Mouse (Mus musculus) forelimb bud, embryonic 11.5 days (tissue): ENCODE results near the gene Tiparp.

Experiments
- DNase-seq: peaks from one replicate; pipeline ENCODE4 v3.0.0-alpha.2; 2012; ENCODE audit warnings: low read depth, low spot score

Gene Tiparp

DNA sequence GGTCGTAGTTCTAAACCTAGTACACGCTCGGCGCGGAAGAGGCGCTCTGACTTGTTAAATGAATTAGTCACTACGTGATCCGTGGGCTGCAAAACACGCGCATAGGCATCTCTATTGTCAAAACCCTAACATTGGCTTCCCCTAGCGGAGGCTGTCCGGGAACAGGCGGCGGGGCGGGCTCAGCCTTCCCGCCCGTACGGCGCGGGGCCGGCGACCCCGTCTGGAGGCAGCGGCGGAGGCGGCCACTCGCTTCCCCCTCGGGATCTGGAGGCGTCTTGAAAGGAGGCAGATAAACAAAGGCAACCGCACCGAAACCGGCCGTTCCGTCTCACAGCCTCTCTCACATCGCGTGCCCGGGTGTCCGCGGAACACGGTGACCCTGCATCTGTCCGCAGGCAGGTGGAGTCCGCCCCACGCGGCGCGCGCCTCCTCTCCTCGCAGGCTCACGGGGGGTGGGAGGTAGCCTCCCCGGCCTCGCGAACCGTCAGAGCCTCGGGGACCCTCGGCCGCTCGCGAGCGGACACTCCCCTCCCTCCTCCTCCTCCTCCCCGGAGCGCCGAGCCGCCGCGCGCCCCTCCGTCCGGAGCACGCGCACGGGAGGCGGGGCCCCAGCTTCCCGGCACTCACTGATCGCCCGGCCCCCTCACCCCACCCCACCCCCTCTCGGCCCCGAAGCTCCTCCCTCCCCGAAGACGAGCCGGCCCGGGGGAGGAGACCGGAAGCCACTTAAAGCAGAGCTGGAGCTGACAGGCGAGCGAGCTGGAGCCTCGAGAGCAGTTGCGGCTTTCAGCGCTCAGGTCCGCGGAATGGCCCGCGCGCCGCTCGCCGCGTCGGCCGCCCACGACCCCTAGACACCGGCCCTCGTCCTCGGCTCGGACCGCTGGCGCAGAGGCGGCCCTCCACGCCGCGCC is at the start of gene Tiparp:
Tiparp (plus strand) TSS at position 720 of the 911 bp plus-strand sequence.
- DNase-seq = peak; percentile 90

DNA sequence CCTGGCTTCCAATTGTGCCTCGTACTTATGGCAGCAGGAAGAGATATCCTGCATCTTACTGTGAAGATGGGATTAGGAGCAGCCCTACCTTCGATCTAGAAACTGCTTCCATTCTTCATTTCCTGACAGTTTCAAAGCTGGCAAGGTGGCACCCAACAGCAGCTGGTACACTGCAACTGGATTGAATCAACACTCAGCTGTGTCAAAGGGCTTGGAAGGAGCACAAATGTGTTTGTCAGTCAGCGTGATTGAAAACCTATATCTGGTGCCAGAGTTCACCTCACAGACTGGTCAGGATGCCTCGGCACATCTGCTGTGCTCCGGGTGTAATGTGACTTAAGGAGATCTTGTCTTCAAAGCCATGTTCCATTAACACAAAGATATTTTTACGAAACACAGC is 47.5 kb upstream of the Tiparp start:
- DNase-seq = no peak

DNA sequence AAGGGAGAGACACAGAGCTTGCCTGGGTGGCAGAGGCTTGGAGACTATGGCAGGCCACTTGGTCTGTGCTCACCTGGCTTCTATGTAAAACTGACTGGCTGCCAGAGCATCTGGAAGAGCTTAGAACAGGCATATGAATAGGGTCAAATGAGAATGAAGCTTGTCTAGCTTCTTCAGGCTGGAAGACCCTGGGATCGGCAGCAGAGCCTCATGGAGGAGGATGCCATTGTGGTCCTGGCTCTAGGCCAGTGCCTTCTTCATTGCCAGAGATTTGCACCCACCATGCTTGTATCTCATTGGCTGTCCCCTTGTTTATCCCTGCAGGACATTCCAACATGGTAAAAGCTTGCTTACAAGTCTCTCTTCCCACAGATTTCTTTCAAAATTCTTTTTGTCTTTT is 45.9 kb upstream of the Tiparp start:
- DNase-seq = no peak

DNA sequence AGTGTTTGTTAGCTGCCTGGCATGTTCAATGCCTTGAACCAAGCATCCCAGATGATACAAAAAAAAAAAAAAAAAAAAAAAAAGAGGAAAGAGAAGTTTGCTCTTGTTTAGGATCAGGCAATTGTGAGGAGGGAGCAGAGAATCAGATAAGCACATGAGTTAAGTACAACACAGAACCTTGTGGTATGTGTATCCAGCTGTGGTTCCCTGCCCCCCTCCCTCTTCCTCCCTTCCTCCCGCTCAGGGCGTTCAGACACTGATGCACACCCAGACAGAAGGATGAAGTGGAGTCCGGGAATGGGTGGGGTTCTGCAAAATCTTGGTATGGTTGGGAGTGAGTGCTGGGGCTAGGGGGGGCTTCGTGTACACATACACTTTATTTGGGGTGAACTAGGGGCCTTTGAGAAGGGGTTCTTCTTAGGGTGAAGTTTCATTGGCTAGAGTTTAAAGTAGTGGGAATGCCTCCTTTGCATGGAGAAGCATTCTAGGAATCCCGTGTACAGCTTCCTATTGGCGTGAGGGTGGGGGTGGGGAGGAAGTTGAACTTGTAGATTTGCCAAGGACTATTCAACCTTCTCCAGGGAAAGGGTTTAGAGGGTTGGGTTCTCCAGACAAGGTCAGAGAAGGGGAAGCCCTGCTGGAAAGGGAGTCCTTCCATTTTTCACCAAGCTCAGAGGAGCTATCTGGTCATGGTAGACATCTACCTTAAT is 45.4 kb upstream of the Tiparp start:
- DNase-seq = no peak

DNA sequence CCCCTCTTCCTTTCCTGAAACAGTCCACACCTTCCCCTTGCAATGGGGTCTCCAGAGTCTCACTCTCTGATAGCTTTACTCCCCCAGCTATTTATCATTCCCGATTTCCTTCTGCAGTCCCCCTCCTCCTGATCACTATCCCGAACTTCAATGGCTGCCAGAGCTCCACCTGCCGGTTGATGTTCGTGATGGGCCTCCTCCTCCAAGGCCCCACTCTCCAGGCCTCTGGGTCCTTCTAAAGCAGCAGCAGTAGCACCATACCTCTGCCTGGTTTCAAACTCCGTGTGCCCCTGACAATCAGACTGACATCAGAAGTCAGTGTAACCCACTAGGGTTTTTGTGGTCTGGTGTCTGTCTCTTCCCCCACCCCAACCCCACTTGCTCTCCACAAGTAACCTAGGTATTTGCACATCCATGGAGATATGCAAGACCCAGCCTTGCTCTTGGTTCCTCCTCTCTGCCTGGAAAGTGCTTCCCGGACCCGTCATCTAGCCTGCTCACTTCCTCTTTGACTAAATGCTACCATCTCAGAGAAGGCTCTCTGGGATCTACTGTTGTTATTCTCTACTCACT is 44.0 kb upstream of the Tiparp start:
- DNase-seq = no peak

DNA sequence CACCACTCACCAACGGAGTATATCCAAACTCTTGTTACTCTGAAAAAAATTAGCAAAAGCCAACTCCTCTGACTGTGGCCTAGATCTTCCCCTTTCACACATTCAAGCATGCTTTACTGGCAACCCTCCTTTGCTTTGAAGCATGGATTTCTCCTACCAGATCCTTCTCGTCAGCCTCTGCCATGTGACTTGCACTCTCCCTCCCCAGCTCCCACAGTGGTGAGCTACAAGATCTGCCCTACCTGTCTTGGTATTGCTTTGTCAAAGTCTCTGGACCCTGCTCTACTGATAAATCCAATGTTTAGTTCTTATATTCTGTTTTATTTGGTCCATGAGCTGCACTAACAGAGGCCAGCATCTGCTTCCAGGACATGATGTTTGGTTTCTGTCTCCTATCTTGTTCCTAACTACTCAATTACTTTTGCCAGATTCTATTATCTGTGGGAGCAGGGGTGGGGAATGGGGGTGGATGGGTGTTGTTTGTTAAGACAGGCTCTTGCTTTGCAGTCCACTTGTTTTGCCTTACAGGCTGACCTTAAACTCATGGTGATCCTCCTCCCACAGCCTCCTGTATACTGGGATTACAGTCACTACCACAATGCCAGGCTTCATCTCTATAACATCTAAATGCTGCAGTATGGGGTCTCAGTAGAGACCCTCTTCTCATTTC is 40.7 kb upstream of the Tiparp start:
- DNase-seq = no peak

DNA sequence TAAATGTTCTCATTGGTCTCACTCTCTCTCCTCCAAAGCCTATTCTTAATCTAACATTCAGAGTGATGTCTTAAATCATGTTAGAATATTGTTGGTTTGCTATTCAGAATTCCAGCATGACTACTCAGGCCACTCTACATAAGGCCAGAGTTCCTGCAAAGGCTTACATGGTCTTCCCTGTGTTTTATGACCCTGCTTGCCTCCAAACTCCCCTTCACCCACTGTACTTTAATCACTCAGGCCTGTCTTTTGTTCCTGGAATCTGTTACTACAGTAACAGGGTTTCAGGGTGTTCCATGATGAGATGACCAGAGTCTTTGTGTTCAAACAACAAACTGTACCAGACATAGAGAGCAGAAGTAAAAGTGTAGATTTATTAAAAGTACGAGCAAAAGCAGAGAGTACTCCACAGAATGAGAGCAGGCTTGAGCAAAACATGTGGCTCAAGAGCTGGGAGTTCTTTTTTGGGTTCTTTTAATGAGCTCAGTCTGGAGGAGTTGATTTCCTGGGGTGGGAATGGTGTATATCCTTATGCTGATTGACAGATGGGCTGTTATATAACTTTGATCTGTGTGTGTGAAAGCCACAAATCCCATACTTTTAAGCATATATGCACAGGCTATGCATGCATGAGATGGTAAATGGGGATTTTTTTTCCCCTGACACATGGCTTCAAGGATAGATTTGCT is 39.5 kb upstream of the Tiparp start:
- peak; percentile 43 for DNase-seq

DNA sequence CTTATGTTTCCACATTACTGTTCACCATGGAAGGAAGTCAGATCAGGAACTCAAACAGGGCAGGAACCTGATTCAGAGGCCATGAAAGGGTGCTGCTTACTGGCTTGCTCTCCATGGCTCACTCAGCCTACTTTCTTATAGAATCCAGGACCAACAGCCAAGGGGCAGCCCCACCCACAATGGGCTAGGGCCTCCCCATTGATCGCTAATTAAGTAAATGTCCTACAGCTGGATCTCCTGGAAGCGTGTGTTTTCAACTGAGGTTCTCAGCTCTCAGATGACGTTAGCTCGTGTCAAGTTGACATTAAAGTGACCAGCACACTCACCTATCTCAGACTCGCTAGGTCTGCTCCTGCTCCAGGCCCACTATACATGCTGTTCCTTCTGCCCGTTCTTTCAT is 38.6 kb upstream of the Tiparp start:
- no peak for DNase-seq

DNA sequence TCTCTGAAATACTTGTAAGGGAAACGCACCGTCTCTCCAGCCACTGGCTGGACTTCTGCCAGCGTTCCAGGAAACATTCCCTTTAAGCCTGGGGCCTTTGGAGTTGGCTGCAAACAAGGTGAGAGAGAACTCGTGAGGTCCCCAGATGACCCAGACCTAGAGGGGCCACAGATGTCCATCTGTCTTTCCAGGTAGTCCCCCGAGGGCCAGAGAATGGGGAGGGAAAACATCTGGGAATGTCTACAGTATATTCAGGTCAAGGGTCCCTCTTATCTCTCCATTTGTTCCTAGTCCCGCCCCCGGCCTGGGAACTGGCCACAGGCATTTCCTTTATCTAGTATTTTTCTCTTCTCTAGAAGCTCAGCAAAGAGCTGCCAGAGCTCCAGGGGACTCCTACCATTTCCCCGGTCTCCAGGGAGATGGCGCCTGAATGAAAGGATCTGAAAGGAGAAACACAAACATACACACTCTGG is 33.9 kb upstream of the Tiparp start:
- DNase-seq = no peak

DNA sequence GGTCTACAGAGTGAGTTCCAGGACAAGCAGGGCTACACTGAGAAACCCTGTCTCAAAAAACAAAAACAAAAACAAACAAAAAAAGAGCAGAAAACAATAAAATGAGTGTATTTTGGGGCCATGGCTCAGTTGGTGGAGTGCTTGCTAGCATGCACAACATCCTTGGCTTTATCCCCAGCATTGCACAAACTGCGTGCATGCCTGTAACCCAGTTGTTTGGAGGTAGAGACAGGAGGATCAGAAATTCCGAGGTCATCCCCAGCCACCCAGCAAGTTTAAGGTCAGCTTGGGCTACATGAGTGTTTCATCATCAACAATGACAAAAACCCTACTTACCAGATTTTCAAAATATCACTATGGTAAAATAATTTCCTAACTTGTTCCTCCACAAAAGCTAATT is 20.4 kb upstream of the Tiparp start:
- DNase-seq = no peak

DNA sequence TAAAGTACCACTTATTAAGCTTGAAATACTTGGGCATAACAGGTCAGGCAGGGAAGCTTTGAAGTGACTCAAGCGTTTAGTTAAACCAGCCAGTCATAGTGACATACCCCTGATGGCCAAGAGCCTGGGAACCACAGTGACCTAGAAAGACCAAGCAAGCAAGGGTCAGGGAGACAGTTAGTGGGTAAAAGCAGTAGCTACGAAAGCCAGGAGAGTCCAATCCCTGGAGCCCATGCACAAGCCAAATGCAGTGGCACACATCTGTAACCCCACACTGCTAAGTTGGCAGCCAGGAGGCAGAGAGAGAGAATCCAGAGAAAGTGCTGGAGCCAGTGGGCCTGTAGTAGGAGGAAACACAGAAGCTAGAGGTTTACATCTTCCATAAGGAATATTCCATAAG is 17.6 kb upstream of the Tiparp start:
- DNase-seq = no peak

DNA sequence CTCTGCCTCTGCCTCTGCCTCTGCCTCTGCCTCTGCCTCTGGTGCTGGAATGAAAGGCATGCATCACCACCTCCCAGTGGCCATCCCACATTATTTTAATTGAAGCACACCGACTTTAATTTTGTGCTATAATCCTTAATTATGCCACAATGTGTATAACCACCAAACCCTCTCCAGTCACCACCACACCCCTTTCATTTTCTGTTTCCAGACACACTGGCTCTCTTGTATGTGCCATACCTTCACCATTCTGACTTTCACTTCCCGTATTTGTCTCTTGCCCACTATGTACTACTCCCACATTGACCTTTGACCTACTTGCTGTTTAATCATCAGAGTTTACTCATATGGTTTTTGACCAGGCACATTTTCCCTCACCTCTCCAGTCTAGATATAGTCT is 12.5 kb upstream of the Tiparp start:
- DNase-seq = no peak

DNA sequence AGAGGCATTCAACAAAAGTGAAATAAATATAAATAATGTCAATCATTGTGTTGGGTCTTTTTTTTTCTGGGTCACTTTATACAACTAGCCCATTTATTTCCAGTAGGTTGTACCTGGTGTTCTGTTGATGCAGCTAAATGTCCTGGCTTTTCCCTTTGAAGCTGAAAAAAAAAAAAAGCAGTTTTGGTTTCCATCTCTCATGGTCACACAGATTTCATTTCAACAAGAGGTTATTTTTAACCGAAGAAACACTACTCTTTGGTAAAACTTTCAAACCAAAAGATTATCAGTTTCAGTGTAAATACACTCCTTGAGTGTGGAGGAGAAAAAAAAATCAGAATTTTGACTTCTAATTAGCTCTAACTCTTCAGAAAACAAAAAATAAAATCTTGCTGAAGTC is 11.7 kb upstream of the Tiparp start:
- no peak for DNase-seq

DNA sequence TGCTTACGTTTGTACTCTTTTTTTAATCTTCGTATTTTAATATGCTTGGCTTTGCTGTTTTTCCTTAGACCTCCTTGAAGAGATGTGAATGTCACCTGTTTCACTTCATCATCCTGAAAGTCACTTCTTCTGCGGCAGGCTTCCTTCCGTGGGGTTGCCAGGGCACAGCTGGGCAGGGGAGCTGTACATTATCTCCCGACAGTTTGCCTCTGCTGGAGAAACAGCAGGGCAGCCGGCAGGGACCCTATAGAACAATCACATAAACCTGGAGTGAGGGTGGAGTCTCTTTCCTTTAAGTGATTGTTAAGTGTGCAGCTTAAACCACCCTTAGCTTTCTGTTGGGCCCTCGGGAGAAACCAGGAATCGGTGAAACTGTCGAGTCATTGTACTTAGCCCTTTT is 11.1 kb upstream of the Tiparp start:
- DNase-seq = no peak

DNA sequence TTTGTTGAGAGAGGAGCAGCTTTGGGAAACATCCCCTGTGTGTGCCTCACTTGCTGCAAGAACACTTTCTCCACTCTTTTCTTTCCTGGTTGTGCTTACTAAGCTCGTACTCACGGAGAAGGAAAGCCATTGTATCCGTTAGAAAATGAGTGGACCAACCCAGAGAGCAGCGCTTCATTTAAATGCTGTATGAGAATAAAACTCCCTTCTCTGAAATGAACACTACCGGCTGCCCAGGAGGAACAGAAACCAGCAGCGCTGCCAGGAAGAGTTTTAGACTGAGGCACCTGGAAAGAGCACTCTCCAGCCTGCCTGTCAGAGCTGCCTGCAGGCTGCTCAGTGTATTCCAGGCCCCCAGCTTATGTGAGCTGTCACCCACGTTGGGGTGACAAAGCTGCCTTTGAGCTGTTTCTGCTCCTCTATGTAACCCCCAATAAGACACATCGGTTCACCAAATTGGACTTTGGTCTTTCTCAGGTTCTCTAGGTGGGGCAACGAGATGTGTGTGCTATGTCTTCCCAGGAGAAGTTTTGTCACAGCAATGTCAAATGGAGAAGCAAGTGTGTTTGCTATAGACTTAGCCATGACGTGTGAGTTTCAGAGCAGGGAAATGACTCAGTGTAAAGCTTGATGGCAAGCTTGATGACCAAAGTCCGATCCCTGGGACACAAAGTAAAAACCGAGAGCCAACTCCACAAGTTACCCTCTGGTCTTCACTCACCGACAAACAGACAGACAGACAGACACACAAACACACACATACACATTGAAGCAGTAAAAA is 10.3 kb upstream of the Tiparp start:
- no peak for DNase-seq

DNA sequence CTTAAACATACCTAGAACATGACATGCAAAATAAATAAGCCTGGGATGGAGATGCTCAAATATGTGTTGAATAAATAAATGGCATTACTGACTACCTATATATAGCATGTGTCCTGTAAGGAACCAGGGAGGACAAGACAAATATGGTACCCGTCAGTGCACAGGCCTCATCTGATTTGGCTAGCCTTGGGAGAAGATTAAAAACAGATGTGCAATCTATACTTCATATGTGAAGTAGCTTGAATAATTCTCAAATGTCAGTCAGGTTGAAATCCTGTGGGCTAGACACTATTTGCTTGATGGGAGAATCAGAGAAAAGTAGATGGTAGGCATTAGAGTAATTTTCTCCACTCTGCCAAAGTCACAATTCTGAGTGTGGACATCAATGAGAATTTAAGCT is 6.8 kb upstream of the Tiparp start:
- no peak for DNase-seq

DNA sequence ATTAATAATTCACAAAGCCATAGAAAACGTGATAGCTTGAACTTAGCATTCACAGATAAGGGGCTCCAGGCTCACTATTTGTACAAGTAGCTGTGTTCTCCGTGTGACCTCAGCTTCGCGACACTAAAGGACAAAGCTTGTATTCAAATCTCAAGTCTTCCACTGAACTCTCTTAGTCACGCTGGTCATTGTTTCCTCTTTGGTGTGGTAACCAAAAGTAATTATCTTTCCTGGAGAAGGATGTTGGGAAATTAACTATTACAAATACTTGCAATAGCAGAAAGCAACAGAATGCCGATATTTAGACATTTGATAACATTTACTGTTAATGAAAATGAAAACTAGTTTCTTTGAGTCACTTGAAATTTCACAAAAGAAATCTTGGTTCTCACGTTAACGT is 4.8 kb upstream of the Tiparp start:
- DNase-seq = no peak

DNA sequence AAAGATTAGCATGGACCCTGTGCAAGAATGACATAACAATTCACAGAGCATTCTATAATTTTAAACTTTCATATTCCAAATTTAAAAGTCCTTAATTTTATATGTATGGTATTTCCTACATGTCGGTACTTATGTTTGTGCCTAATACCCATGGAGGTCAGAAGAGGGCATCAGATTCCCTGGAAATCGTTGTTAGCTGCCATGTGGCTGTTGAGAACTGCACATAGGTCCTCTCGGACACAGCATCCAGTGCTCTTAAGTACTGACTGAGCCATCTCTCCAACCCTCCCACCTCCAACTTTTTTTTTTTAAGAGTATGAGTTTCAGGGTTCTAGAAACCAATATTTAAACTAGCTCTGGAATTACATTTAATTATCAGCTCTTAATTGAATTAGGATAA is 2.5 kb upstream of the Tiparp start:
- no peak for DNase-seq

DNA sequence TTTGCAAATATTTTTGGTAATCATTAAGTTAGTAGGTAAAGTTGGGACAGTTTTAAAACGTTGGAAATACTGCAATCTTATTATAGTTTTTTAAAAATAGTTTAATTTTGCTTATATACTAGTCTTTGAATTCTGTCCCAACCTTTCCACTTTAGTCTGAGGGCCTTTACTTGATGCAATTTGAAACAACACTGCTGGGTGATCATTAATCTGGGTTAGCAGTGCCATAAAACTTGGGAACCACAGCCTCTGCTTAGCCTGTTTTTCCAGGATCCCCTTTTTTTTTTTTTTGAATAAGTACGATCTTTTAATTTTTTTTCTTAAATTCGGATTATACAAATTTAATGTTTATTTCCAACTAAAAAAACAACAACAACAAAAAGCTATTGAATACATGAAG is 1.0 kb upstream of the Tiparp start:
- peak; percentile 26 for DNase-seq

DNA sequence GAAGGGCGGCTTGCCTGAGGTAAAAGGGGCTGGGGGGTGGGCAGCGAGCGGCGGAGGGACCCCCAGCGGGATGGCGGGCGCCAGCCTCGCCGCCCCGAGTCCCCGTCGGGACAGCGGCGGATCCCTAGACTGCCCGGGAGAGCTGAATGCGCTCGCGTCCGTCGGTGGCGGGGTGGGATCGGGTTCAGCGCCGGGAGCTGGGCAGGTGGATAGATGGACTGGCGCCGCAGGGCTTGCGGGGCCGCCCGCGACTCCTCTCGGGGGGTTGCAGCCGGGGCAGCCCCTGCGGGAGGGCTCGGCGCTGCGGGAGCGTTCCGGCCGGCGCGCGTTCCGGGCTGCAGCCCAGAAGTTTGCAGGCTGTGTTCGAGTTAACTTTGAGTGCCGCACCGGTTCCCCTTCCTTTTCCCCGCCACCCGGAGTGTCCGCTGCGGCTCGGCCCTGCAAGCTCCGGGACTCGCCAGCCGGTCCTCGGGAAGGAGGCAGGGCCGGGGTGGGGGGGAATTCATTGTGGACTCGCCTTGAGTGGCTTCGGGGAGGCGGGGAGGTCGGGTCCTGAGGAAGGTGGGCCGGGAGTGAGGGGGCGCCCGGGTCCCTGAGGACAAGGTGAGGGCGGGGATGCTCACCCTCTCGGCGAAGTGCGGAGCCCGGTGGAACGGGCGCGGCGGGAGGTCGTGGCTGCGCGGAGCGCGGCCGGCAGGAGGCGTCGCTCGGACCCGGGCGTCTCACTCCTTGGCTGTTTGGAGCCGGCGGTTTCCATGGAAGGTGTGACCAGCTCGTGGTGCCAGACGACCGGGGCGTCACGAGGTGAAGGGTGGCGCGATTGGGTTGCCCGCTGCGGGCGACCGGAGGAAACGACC is 632 bp downstream of the Tiparp start:
- peak; percentile 73 for DNase-seq
